Mouse (Mus musculus) megakaryocyte, embryonic 14.5 days (primary cell): Measurements from ENCODE around the gene E030025P04Rik. TPM values are rescaled to one million over a fixed set of nuclear protein-coding genes. Genes with fewer than 3 reads are reported as not detected.

Experiments
- H3K27me3 ChIP-seq: replicated peaks from 2 replicates; pipeline ENCODE3; 2012; ENCODE audit warnings: inconsistent platforms
- H3K36me3 ChIP-seq: replicated peaks from 2 replicates; pipeline ENCODE3; 2012; ENCODE audit warnings: low read length, inconsistent platforms, mixed read lengths
- H3K4me1 ChIP-seq: 2 replicates; pipeline ENCODE4 v1.6.1; 2012; ENCODE audit warnings: inconsistent platforms
- H3K4me3 ChIP-seq: replicated peaks from 2 replicates; pipeline ENCODE3; 2012; ENCODE audit warnings: moderate library complexity, mild to moderate bottlenecking, inconsistent platforms
- H3K9me3 ChIP-seq: 2 replicates; pipeline ENCODE4 v1.6.1; 2012; ENCODE audit warnings: inconsistent platforms
- FLI1 ChIP-seq: IDR thresholded peaks from 2 replicates; pipeline ENCODE4 v1.6.1; 2012; ENCODE audit warnings: low read length, inconsistent platforms, mixed read lengths
- GATA1 ChIP-seq: IDR thresholded peaks from 3 replicates; pipeline ENCODE4 v1.6.1; 2012; ENCODE audit warnings: mixed read lengths, low read length, inconsistent platforms, borderline replicate concordance
- polyA plus RNA-seq: library from polyadenylated mRNA; stranded (reverse); fragments of >175 nt; gene quantifications from 2 replicates; pipeline ENCODE4 v1.2.3, GENCODE M21; 2012; ENCODE audit warnings: low replicate concordance; ENCODE audit not compliant: insufficient read depth

Gene E030025P04Rik
- polyA plus RNA-seq, 1 experiment, result not detected

DNA sequence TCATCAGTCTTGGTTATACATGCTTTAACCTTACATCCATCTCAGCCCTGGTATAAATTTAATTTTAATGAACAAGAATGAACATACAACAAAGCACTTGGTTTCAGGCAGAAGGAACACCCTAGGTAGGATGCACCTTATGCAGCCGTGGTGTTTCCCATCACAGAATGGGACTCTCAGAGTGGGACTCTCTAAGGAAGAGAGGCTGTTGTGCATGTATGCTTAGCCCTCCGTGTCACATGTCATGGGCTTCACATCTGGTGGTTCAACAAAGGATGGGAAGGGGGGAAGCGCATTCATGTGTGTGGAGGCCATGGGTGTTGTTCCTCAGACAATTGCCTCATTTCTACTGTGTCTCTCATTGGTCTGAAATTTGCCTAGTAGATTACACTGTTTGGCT is 40.8 kb downstream of the E030025P04Rik start:
- Histone ChIP-seq H3K9me3 (no peaks in the 10 kb centered on the region), H3K4me3 (no peak overlapping the region), H3K36me3 (no peaks in the 10 kb centered on the region), H3K4me1 (no peaks in the 10 kb centered on the region; the same call in 1 of the 2 replicates), H3K27me3 (peaks cover 15% of the 10 kb centered on the region)
- TF ChIP-seq GATA1 (no peak), FLI1 (no peak)

GRCm38 (mm10) chr11:109102646-109103045 is 41.5 kb downstream of the E030025P04Rik start:
- Histone ChIP-seq H3K9me3 (no peaks in the 10 kb centered on the region), H3K36me3 (no peaks in the 10 kb centered on the region), H3K4me1 (no peaks in the 10 kb centered on the region; the same call in 1 of the 2 replicates), H3K27me3 (peaks cover 17% of the 10 kb centered on the region), H3K4me3 (no peak overlapping the region)
- TF ChIP-seq GATA1 (no peak), FLI1 (no peak)

DNA sequence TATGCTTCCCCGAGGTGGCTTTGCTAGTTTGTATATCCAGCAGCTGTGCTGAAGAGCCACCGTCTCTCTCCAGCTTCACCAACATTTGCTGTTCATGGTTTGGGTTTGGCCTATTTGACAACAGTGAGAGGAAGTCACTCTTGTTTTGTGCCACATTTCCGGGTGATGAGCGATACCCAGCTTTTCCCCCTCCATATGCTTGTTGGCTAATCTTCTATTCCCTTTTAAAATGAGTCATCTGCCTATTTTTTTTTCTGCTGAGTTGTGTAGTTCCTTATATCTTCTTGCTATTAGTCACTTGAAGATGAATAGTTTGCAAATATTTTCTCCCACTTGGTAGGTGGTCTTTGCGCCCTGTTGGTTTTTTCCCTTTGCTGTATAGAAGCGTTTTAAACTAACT is 43.9 kb downstream of the E030025P04Rik start:
- Histone ChIP-seq H3K27me3 (peaks cover 17% of the 10 kb centered on the region), H3K4me3 (no peak overlapping the region), H3K9me3 (no peaks in the 10 kb centered on the region), H3K36me3 (no peaks in the 10 kb centered on the region), H3K4me1 (no peaks in the 10 kb centered on the region; the same call in 1 of the 2 replicates)
- TF ChIP-seq GATA1, result no peak

DNA sequence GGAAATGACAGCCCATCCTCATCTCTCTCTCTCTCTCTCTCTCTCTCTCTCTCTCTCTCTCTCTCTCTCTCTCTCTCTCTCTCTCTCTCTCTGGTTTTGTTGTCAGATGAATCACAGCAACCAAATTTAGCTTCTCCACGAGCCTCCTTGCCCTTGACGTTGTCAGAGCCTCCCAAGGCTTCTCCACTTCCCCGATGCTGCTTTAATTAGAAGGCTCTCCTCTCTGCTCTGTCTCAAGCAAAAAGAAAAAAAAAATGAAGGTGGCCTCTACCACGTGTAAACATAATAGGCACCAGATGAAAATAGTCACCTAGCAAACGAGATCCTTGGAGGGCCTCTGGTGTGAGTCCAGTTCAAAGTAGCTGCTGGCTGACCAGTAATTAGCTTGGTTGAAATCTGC is 52.3 kb downstream of the E030025P04Rik start:
- Histone ChIP-seq H3K4me3 (no peak overlapping the region), H3K27me3 (peaks cover 4% of the 10 kb centered on the region), H3K4me1 (peaks cover 5% of the 10 kb centered on the region; the same call in 1 of the 2 replicates), H3K9me3 (no peaks in the 10 kb centered on the region), H3K36me3 (no peaks in the 10 kb centered on the region)
- no peak for TF ChIP-seq FLI1
- TF ChIP-seq GATA1, result no peak

Other genes starting within 250 kb of the E030025P04Rik start
- gene Axin2, start 224.0 kb downstream of the E030025P04Rik start, polyA plus RNA-seq, result 0.04 TPM in 1 of 2 replicates, not detected in the other
- gene Rgs9, start 153.8 kb upstream of the E030025P04Rik start, polyA plus RNA-seq, result 1.7 and 3.2 TPM in 2 replicates
- 42.6 and 60.8 TPM in 2 replicates for gene Gna13, start 218.5 kb upstream of the E030025P04Rik start, polyA plus RNA-seq